ENCODE assay signal across 8 mouse cellular contexts in the genomic region with DNA sequence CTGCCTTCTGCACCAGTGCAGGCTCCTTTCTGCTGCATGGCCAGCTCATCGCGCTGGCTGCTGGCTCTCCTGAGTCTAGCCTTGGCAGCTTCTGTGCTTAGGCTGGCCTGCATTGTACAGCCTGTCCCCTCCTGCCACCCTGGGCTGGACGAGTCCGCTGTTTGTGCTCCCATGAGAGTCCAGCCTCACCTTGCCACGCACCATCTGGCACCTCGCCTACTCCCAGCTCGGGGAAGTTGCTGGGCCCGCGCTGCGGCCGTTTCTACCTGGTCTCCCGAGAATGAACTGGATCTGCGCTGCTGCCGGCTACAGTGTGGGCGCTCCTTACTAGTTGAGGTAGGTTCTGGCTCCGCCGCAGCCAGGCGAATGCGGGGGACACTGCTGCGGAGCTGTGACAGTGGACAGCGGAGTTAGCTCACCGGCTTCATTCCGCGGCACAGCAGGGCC. TPM values are rescaled to one million over a fixed set of nuclear protein-coding genes. Genes with fewer than 3 reads are reported as not detected.
A peak's percentile ranks its signal among the peaks of the same experiment; 100 is the strongest.
DNase-seq lines count a peak whose midpoint lies in the region; ATAC-seq and TF ChIP-seq lines count a peak whose summit lies in the region.

No protein-coding gene starts in this region.

- H3K9ac ChIP-seq in ES-Bruce4 (ENCODE audit: low read depth, poor library complexity, severe bottlenecking) = peak overlapping the region; percentile 17
- H3K9ac ChIP-seq in embryonic facial prominence, embryonic 13.5 days = peak overlapping the region; percentile 71
- peak overlapping the region; percentile 74 for H3K9ac ChIP-seq in intestine, embryonic 16.5 days (ENCODE audit: low read depth, low read length)
- H3K9ac ChIP-seq in liver, embryonic 14.5 days (replicated peaks) = no peak overlapping the region
- peak overlapping the region; percentile 51 for H3K9ac ChIP-seq in neural tube, embryonic 15.5 days (replicated peaks)

- TF ChIP-seq POLR2A in ES-Bruce4 (IDR thresholded peaks at IDR 0.05; ENCODE audit: insufficient read depth, low read length) = no peak

- no peaks in the 10 kb centered on the region for H3K4me1 ChIP-seq in ES-Bruce4 (ENCODE audit: control insufficient read depth, insufficient read depth, low read length)
- peaks cover 11% of the 10 kb centered on the region for H3K4me1 ChIP-seq in embryonic facial prominence, embryonic 13.5 days
- peaks cover 10% of the 10 kb centered on the region for H3K4me1 ChIP-seq in intestine, embryonic 16.5 days (ENCODE audit: control insufficient read depth, insufficient read depth, low read length)
- no peaks in the 10 kb centered on the region for H3K4me1 ChIP-seq in liver, embryonic 14.5 days (replicated peaks; ENCODE audit: control insufficient read depth in 2 of 2, insufficient read depth in 2 of 2, low read length in 1 of 2)
- peaks cover 11% of the 10 kb centered on the region for H3K4me1 ChIP-seq in neural tube, embryonic 15.5 days

- H3K36me3 ChIP-seq in ES-Bruce4 (ENCODE audit: control insufficient read depth, insufficient read depth, low read length, poor library complexity, severe bottlenecking) = no peaks in the 10 kb centered on the region
- no peaks in the 10 kb centered on the region for H3K36me3 ChIP-seq in embryonic facial prominence, embryonic 13.5 days
- H3K36me3 ChIP-seq in intestine, embryonic 16.5 days (ENCODE audit: control insufficient read depth, insufficient read depth, low read length) = no peaks in the 10 kb centered on the region
- no peaks in the 10 kb centered on the region for H3K36me3 ChIP-seq in liver, embryonic 14.5 days (replicated peaks; ENCODE audit: control insufficient read depth, insufficient read depth, low read depth)
- no peaks in the 10 kb centered on the region for H3K36me3 ChIP-seq in neural tube, embryonic 15.5 days

- peak; percentile 21 for DNase-seq in R1 (ENCODE audit: low read depth, low spot score)
- no peak for DNase-seq in liver, embryonic 14.5 days (ENCODE audit: low read depth in 3 of 3, low spot score in 3 of 3)
- DNase-seq in layer of hippocampus, postnatal 36 days = no peak
- no peak for DNase-seq in layer of hippocampus, adult 9-11 months

- ATAC-seq in embryonic facial prominence, embryonic 13.5 days (ENCODE audit: insufficient number of reproducible peaks, insufficient read depth, low FRiP score, low TSS enrichment, low read depth) = no peak
- ATAC-seq in intestine, embryonic 16.5 days = peak; percentile 25
- no peak for ATAC-seq in liver, embryonic 14.5 days (ENCODE audit: insufficient read depth)
- peak; percentile 28; the same call in 1 of the 2 replicates for ATAC-seq in neural tube, embryonic 15.5 days (ENCODE audit: low FRiP score)

- no peak for TF ChIP-seq CTCF in ES-Bruce4 (IDR thresholded peaks at IDR 0.05; ENCODE audit: low read depth, low read length)
- no peak for TF ChIP-seq CTCF in liver, embryonic 14.5 days (IDR thresholded peaks at IDR 0.05; ENCODE audit: low read depth)

- H3K27me3 ChIP-seq in ES-Bruce4 (ENCODE audit: control insufficient read depth, insufficient read depth, low read length, poor library complexity, severe bottlenecking) = no peaks in the 10 kb centered on the region
- H3K27me3 ChIP-seq in embryonic facial prominence, embryonic 13.5 days = peaks cover 40% of the 10 kb centered on the region
- H3K27me3 ChIP-seq in intestine, embryonic 16.5 days (replicated peaks; ENCODE audit: control insufficient read depth, insufficient read depth, low read length) = no peaks in the 10 kb centered on the region
- H3K27me3 ChIP-seq in liver, embryonic 14.5 days (ENCODE audit: control insufficient read depth, insufficient read depth, low read length) = peaks cover 3% of the 10 kb centered on the region; the same call in 1 of the 2 replicates
- peaks cover 16% of the 10 kb centered on the region; the same call in 1 of the 2 replicates for H3K27me3 ChIP-seq in neural tube, embryonic 15.5 days (replicated peaks)

- no peaks in the 10 kb centered on the region; the same call in 1 of the 2 replicates for H3K9me3 ChIP-seq in ES-Bruce4 (replicated peaks; ENCODE audit: control insufficient read depth, insufficient read depth, low read length, poor library complexity, severe bottlenecking)
- no peaks in the 10 kb centered on the region for H3K9me3 ChIP-seq in embryonic facial prominence, embryonic 13.5 days
- no peaks in the 10 kb centered on the region for H3K9me3 ChIP-seq in intestine, embryonic 16.5 days (ENCODE audit: control insufficient read depth, low read length)
- no peaks in the 10 kb centered on the region for H3K9me3 ChIP-seq in liver, embryonic 14.5 days (ENCODE audit: control insufficient read depth, low read length)
- no peaks in the 10 kb centered on the region for H3K9me3 ChIP-seq in neural tube, embryonic 15.5 days (replicated peaks)

- H3K27ac ChIP-seq in ES-Bruce4 (ENCODE audit: insufficient read depth, low read length) = no peak overlapping the region
- H3K27ac ChIP-seq in embryonic facial prominence, embryonic 13.5 days = no peak overlapping the region
- H3K27ac ChIP-seq in intestine, embryonic 16.5 days (ENCODE audit: low read length) = peak overlapping the region; percentile 69
- H3K27ac ChIP-seq in liver, embryonic 14.5 days = no peak overlapping the region
- no peak overlapping the region; the same call in 1 of the 2 replicates for H3K27ac ChIP-seq in neural tube, embryonic 15.5 days (replicated peaks)

- no peak for TF ChIP-seq EP300 in ES-Bruce4 (IDR thresholded peaks at IDR 0.05; ENCODE audit: insufficient read depth, low read depth, low read length)
- no peak for TF ChIP-seq EP300 in liver, embryonic 14.5 days (IDR thresholded peaks at IDR 0.05; ENCODE audit: low read depth)

- peak overlapping the region; percentile 74 for H3K4me2 ChIP-seq in embryonic facial prominence, embryonic 13.5 days
- peak overlapping the region; percentile 67 for H3K4me2 ChIP-seq in intestine, embryonic 16.5 days (ENCODE audit: low read depth, low read length)
- peak overlapping the region; percentile 48 for H3K4me2 ChIP-seq in liver, embryonic 14.5 days (ENCODE audit: low read depth)
- H3K4me2 ChIP-seq in neural tube, embryonic 15.5 days = peak overlapping the region; percentile 90

- WGBS in embryonic facial prominence, embryonic 13.5 days = 2% methylated on average over 24 of the region's 24 CpGs
- WGBS in intestine, embryonic 16.5 days = 4% methylated on average over 24 of the region's 24 CpGs
- 12% methylated on average over 24 of the region's 24 CpGs for WGBS in liver, embryonic 14.5 days (ENCODE audit: insufficient replicate concordance)
- WGBS in neural tube, embryonic 15.5 days = 1% methylated on average over 24 of the region's 24 CpGs

- peak overlapping the region; percentile 48 for H3K4me3 ChIP-seq in ES-Bruce4 (ENCODE audit: low read depth, low read length)
- H3K4me3 ChIP-seq in embryonic facial prominence, embryonic 13.5 days = peak overlapping the region; percentile 42
- peak overlapping the region; percentile 49 for H3K4me3 ChIP-seq in intestine, embryonic 16.5 days (ENCODE audit: low read length)
- peak overlapping the region in 1 of 2 experiments; percentile 17; a peak in 1 of 4 replicates for H3K4me3 ChIP-seq in liver, embryonic 14.5 days (ENCODE audit: insufficient read depth in 1 of 2, low read depth in 2 of 2, low read length in 2 of 2)
- peak overlapping the region; percentile 42 for H3K4me3 ChIP-seq in neural tube, embryonic 15.5 days (replicated peaks)

RNA-seq across cellular contexts. Expression of a gene that starts 12.4 kb away (rescaled TPM):
- polyA plus RNA-seq in ES-Bruce4 (2011; ENCODE audit: insufficient read depth, insufficient read length, low read depth, missing spikeins) = 4.2 and 7.5 TPM in 2 replicates
- 9.4 and 10.5 TPM in 2 replicates for polyA plus RNA-seq in embryonic facial prominence, embryonic 13.5 days (2015; fragmentation: Nextera tagmentation; extraction: Ambion mirVana)
- 11.7 and 13.6 TPM in 2 replicates for polyA plus RNA-seq in intestine, embryonic 16.5 days (2015; fragmentation: Nextera tagmentation; extraction: Ambion mirVana)
- 1.2 and 1.9 TPM in 2 replicates for polyA plus RNA-seq in liver, embryonic 14.5 days (2012; rRNA removed)
- 1.2 and 1.8 TPM in 2 replicates for polyA plus RNA-seq in liver, embryonic 14.5 days (2014; fragmentation: Nextera tagmentation; extraction: Ambion mirVana)
- 8.1 and 8.5 TPM in 2 replicates for polyA plus RNA-seq in neural tube, embryonic 15.5 days (2015; fragmentation: Nextera tagmentation; extraction: Ambion mirVana)
- 1 to 10 TPM; 6.4 to 7.4 TPM for total RNA-seq in layer of hippocampus, postnatal 36 days (2021)

RNA-seq across cellular contexts. Expression of a gene that starts 18.1 kb away (rescaled TPM):
- polyA plus RNA-seq in ES-Bruce4 (2011; ENCODE audit: insufficient read depth, insufficient read length, low read depth, missing spikeins) = 7.0 and 7.8 TPM in 2 replicates
- polyA plus RNA-seq in embryonic facial prominence, embryonic 13.5 days (2015; fragmentation: Nextera tagmentation; extraction: Ambion mirVana) = 16.1 and 18.1 TPM in 2 replicates
- 21.9 and 23.4 TPM in 2 replicates for polyA plus RNA-seq in intestine, embryonic 16.5 days (2015; fragmentation: Nextera tagmentation; extraction: Ambion mirVana)
- polyA plus RNA-seq in liver, embryonic 14.5 days (2012; rRNA removed) = 4.4 and 5.0 TPM in 2 replicates
- 0.52 and 0.75 TPM in 2 replicates for polyA plus RNA-seq in liver, embryonic 14.5 days (2014; fragmentation: Nextera tagmentation; extraction: Ambion mirVana)
- 17.4 and 17.8 TPM in 2 replicates for polyA plus RNA-seq in neural tube, embryonic 15.5 days (2015; fragmentation: Nextera tagmentation; extraction: Ambion mirVana)
- total RNA-seq in layer of hippocampus, postnatal 36 days (2021) = 10 to 100 TPM; 10.2 to 11.4 TPM

RNA-seq across cellular contexts. Expression of a gene that starts 23.5 kb away (rescaled TPM):
- polyA plus RNA-seq in ES-Bruce4 (2011; ENCODE audit: insufficient read depth, insufficient read length, low read depth, missing spikeins) = 1.7 and 2.1 TPM in 2 replicates
- polyA plus RNA-seq in embryonic facial prominence, embryonic 13.5 days (2015; fragmentation: Nextera tagmentation; extraction: Ambion mirVana) = 5.6 and 5.9 TPM in 2 replicates
- polyA plus RNA-seq in intestine, embryonic 16.5 days (2015; fragmentation: Nextera tagmentation; extraction: Ambion mirVana) = 6.9 and 7.2 TPM in 2 replicates
- 0.69 and 0.71 TPM in 2 replicates for polyA plus RNA-seq in liver, embryonic 14.5 days (2012; rRNA removed)
- polyA plus RNA-seq in liver, embryonic 14.5 days (2014; fragmentation: Nextera tagmentation; extraction: Ambion mirVana) = 1.0 and 1.2 TPM in 2 replicates
- 4.4 and 4.8 TPM in 2 replicates for polyA plus RNA-seq in neural tube, embryonic 15.5 days (2015; fragmentation: Nextera tagmentation; extraction: Ambion mirVana)
- 1 to 10 TPM; 2.7 to 3.2 TPM for total RNA-seq in layer of hippocampus, postnatal 36 days (2021)

RNA-seq across cellular contexts. Expression of a gene that starts 29.9 kb away (rescaled TPM):
- polyA plus RNA-seq in ES-Bruce4 (2011; ENCODE audit: insufficient read depth, insufficient read length, low read depth, missing spikeins) = 2.0 and 6.1 TPM in 2 replicates
- polyA plus RNA-seq in embryonic facial prominence, embryonic 13.5 days (2015; fragmentation: Nextera tagmentation; extraction: Ambion mirVana) = 6.4 and 7.2 TPM in 2 replicates
- polyA plus RNA-seq in intestine, embryonic 16.5 days (2015; fragmentation: Nextera tagmentation; extraction: Ambion mirVana) = 8.2 and 10.2 TPM in 2 replicates
- polyA plus RNA-seq in liver, embryonic 14.5 days (2012; rRNA removed) = 1.2 and 1.3 TPM in 2 replicates
- polyA plus RNA-seq in liver, embryonic 14.5 days (2014; fragmentation: Nextera tagmentation; extraction: Ambion mirVana) = 1.0 and 1.3 TPM in 2 replicates
- polyA plus RNA-seq in neural tube, embryonic 15.5 days (2015; fragmentation: Nextera tagmentation; extraction: Ambion mirVana) = 5.0 and 5.2 TPM in 2 replicates
- 1 to 10 TPM; 6.8 to 7.0 TPM for total RNA-seq in layer of hippocampus, postnatal 36 days (2021)

RNA-seq across cellular contexts. Expression of a gene that starts 43.1 kb away (rescaled TPM):
- polyA plus RNA-seq in ES-Bruce4 (2011; ENCODE audit: insufficient read depth, insufficient read length, low read depth, missing spikeins) = 1.4 and 1.9 TPM in 2 replicates
- 7.7 and 8.2 TPM in 2 replicates for polyA plus RNA-seq in embryonic facial prominence, embryonic 13.5 days (2015; fragmentation: Nextera tagmentation; extraction: Ambion mirVana)
- polyA plus RNA-seq in intestine, embryonic 16.5 days (2015; fragmentation: Nextera tagmentation; extraction: Ambion mirVana) = 8.5 TPM in 2 replicates
- polyA plus RNA-seq in liver, embryonic 14.5 days (2012; rRNA removed) = 0.94 and 1.3 TPM in 2 replicates
- 1.1 and 1.5 TPM in 2 replicates for polyA plus RNA-seq in liver, embryonic 14.5 days (2014; fragmentation: Nextera tagmentation; extraction: Ambion mirVana)
- polyA plus RNA-seq in neural tube, embryonic 15.5 days (2015; fragmentation: Nextera tagmentation; extraction: Ambion mirVana) = 4.2 and 6.3 TPM in 2 replicates
- 1 to 10 TPM; 3.7 to 4.8 TPM for total RNA-seq in layer of hippocampus, postnatal 36 days (2021)

Comparison
In these comparisons a context has a peak if more than half of its experiments do, and no peak if none do; other contexts are left out.
1. ATAC-seq: peak in intestine, embryonic 16.5 days (single experiment) and neural tube, embryonic 15.5 days (single experiment); none in embryonic facial prominence, embryonic 13.5 days (single experiment) and liver, embryonic 14.5 days (single experiment).
2. Peak in every context shown above with its lines, with median percentiles within 50 percentile points of each other: H3K4me2 ChIP-seq.